Mouse (Mus musculus): ENCODE measurements around the gene Prnp.

The Prnp gene

DNA sequence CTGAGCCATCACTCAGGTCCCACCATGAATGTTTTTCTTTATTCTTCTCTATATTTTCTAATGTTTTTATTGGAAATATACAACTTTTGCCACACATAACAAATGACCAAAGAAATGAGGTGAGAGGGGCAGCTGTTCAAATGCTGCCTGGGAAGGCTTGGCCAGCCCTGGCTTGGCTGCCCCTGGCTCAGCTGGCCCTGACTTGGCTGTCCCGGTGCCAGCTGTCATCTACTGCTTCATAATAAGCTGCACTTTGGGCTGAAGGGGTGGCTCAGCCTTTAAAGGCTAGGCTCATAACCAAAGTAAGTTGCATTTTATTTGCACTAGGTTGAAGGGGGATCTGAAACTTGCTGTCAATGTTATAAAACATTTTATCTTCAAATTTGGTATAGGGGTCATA, 2.9 kb upstream of the Prnp start:
- no peak for DNase-seq (ENCODE audit: low read depth)

- no peak for DNase-seq (ENCODE audit: low read depth)
Observed at GRCm38 (mm10) chr2:131907311-131907710, 2.4 kb upstream of the Prnp start.

DNA sequence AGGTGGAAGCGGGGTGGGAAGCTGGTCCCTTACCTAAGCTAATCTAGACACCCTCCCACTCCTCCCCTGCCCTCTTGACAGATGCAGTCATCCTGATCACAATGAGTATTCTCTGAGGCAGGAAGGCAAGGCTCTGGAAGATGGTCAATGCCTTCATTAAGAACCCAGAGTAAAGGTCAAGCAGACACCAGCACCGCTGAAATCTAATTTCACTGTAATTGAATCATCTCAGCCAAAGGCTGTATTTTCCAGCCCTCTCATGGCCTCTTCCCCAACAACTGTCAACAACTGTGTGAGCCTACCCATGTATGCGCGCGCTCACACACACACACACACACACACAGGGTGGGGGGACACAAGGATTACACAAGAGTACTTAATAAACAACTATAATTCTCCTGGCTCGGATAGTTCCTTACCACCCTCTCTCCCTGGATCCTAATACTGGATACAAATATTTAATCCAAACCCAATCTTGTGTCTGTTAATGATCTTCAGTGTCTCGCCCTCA, 1.3 kb upstream of the Prnp start:
- DNase-seq (ENCODE audit: low read depth), result no peak

DNA sequence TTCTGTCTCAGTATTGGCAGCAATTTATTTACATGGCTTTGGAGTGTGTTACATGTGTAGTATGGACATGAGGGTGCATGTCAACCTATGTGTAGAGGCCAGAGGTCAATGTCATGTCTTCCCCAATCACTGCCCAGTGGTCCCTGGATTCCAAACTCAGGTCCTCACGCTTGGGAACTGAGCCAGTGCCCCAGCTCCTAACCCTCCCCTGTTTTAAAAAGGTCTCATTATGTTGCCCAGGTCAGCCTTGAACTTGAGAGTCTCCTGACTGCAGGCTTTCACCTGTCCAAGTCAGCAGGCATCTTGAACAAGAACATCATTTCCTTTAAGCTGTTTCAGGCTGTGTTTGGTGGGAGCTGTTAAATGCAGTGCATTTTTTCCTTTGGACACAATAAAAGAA, 822 bp upstream of the Prnp start:
- no peak for DNase-seq (ENCODE audit: low read depth)

DNA sequence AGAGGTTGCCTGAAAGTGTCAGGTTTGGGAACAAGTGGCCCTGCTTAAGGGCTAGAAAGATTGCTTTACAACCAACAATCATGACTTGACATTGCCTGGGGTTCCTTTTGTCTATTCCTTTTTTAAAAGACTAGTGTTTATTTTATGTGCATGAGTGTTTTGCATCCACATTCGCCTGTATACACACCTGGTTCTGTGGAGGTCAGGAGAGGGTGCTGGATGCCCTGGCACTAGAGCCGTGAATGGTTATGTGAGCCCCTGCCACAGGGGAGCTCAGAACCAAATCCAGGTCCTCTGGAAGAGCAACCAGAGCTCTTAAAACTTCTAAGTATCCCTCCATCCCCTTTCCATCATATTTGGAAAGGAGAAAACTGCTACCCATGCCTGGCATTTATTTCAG, 1.1 kb downstream of the Prnp start:
- no peak for DNase-seq (ENCODE audit: low read depth)

DNA sequence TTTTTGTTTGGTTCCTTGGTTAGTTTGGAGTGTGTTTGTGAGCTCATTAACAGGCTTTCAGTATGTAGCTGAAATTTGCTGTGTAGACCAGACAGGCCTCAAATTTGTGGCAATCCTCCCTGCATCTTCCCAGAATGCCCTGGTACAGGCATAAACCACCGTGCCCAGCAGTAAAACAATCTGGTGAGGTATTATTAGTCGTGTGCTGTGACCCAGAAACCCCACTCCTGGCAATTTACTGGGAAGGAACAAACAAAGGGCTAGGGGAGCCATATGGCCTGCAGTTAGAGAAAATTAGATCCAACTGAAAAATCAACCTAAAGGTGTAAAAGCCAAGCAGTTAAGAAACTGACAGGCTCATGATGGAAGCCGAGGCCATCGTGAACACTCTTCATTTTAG, 1.6 kb downstream of the Prnp start:
- DNase-seq (ENCODE audit: low read depth), result no peak

DNA sequence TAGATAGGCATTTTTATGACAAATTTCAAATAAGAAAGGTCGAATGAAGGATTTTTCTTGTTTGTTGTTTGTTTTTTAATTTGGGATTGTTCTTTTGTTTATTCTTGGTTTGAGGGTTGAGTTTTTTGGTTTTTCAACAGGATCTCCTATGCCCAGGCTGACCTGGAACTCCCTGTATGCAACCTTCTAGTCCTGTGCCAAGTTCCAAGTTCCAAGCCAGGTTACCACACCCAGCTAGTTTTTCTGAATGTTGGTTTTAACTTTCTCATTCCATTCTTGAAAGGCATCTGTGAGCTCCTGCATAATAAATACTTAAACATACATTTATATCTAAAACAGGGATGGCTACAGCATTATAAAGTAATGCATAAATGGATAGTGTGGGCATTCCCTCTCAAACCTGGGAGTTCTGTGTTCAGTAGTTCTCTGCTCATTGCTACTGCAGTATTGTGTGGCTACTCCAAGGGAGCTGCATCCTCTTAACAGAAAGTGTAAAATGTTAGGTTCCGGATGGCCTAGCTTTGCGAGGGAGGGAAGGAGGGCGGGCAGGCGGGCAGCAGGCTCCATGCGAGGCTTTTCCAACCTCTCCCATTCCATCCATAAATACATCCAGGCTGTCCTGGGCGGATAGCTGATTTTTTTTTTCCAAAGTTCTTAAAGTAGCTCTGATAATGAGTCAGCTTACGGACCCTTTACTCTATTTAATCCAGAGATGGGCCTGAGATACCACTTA, 3.0 kb downstream of the Prnp start:
- DNase-seq (ENCODE audit: low read depth), result no peak

GRCm38 (mm10) chr2:131932275-131932902, 22.7 kb downstream of the Prnp start:
- DNase-seq (ENCODE audit: low read depth), result no peak

GRCm38 (mm10) chr2:131933013-131933412, 23.3 kb downstream of the Prnp start:
- no peak for DNase-seq (ENCODE audit: low read depth)

- no peak for DNase-seq (ENCODE audit: low read depth)
Observed at GRCm38 (mm10) chr2:131933598-131933997, 23.9 kb downstream of the Prnp start.

- DNase-seq (ENCODE audit: low read depth), result no peak
Observed at GRCm38 (mm10) chr2:131934243-131934642, 24.5 kb downstream of the Prnp start.

- peak; percentile 73 for DNase-seq (ENCODE audit: low read depth)
Observed at GRCm38 (mm10) chr2:131935390-131936105, 25.8 kb downstream of the Prnp start.

GRCm38 (mm10) chr2:131936410-131936809, 26.7 kb downstream of the Prnp start:
- no peak for DNase-seq (ENCODE audit: low read depth)

- no peak for DNase-seq (ENCODE audit: low read depth)
Observed at GRCm38 (mm10) chr2:131939404-131940111, 29.8 kb downstream of the Prnp start.

GRCm38 (mm10) chr2:131940506-131940905, 30.8 kb downstream of the Prnp start:
- DNase-seq (ENCODE audit: low read depth), result no peak

DNA sequence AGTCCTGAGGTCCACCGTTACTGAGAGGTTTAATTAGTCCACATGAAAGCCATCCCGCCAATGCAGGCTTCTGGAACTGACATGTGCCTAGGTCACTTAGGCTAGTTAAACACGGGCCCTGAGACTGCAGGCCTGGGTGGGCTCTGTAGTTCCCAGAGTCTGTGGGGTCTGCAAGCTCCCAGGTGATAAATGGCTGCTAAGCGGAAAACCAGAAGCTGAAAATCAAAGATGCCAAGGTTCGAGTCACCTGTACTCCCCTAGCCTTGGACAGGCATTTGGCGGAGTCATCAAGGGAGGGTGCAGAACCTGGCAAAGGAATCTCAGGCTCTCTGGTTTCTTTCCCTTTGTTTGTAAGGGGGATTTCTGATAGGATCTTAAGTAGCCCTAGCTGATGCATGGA, 31.8 kb downstream of the Prnp start:
- DNase-seq (ENCODE audit: low read depth), result no peak

GRCm38 (mm10) chr2:131944370-131944769, 34.6 kb downstream of the Prnp start:
- no peak for DNase-seq (ENCODE audit: low read depth)

DNA sequence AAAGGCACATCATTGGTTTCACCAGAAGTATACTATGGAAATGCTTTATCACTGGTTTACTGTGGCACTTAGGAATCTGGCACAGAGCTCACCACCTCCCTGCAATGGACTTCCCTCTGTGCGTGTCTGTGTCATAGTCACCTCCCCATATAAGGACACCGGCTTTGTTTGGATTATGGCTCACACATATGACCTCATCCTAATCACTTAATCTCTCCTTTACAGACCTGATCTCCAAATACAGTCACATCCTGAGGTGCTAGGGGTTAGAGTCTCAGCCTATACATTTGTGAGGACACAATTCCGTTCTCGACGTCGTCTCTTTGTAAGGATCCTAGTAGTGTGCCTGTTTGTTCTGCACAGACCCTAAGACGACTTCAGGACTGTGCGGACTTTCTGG, 35.5 kb downstream of the Prnp start:
- no peak for DNase-seq (ENCODE audit: low read depth)

DNA sequence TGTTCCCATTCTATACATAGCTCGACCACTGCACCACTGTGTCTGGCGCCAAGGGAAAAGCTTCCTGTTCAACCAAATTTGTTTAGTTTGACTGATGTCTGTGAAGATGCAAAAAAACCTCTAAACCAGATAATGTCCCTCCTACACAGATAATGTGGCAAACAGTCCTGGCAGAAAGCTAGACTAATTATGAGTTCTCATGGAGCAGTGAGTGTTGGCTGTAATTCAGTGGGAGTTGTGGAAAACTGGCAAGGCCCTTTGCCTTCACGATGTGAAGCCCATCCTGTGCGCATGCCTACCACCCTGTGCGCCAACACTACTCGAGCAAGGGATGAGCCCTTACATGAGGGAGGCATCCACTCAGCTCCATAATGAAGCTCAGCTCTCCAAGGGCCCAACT, 36.0 kb downstream of the Prnp start:
- no peak for DNase-seq (ENCODE audit: low read depth)

DNA sequence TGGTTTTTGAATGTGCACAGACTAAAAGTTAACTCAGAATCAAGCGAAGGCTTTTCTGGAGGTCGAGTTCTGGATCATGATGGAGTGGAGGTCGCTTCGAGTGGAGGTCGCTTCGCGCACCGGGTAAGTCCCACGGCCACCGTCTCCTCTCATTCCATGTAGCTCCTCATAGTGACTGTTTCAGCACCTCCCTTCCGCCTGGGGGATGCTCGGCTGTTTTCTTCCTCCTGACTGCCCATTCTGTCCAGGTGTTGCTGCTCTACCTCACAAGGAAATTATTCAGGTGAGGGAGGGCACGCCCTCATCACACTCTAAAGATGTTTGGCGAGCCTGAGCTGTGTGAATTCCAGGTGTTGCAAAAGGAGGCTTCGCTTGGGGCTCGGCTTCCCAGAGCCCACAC, 36.6 kb downstream of the Prnp start:
- no peak for DNase-seq (ENCODE audit: low read depth)

- DNase-seq (ENCODE audit: low read depth), result no peak
Observed at GRCm38 (mm10) chr2:131948156-131948555, 38.4 kb downstream of the Prnp start.

DNA sequence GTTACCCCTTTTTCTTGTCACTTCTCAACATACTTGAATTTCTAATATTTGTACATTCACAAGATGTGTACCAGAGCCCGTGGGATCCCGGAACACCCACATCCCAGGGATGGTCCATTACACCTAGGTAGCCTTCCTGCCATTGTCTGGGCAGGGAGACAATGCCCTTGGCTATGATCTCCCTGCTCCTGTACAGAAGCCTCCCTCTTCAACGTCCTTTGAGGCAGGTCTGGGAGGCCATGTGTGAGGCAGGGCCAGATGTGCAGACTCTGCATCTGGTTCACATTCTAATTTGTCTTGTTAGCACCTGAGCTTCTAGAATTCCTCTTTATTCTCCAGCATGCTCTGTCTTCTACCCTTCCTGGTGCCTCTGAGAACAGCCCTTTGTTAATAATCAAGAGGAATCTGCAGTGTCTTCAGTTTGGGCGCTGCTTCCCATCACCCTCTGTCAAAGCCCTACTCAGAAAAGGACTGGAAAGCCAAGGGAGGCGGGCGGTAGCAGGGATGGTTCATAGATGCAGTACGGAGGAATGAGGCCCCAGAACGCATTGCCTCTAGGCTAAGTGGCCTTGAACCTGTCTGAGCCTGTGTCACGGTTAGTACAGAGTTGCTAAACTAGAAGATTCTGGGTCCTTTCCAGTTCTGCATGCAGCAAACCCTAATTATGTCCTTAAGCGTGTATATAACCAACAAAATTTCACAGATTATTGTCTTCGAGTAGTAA, 39.4 kb downstream of the Prnp start:
- no peak for DNase-seq (ENCODE audit: low read depth)
